Mouse (Mus musculus) myocyte (in vitro differentiated cells): ENCODE measurements around the gene Hoxa13. TPM values are rescaled to one million over a fixed set of nuclear protein-coding genes. Genes with fewer than 3 reads are reported as not detected.

Experiments used
- H3K27me3 ChIP-seq: one replicate; pipeline ENCODE4 v1.6.1; 2011; ENCODE audit not compliant: control insufficient read depth, insufficient read depth, insufficient read length
- H3K36me3 ChIP-seq: one replicate; pipeline ENCODE4 v1.6.1; 2011; ENCODE audit not compliant: control insufficient read depth, insufficient read depth
- H3K4me2 ChIP-seq: one replicate; pipeline ENCODE4 v1.6.1; 2011; ENCODE audit warnings: low read depth, control low read depth
- H3K4me3 ChIP-seq: one replicate; pipeline ENCODE4 v1.5.1; 2011; ENCODE audit warnings: mild to moderate bottlenecking, control low read depth, moderate library complexity
- H3K79me2 ChIP-seq: one replicate; pipeline ENCODE4 v1.6.1; 2011; ENCODE audit not compliant: control insufficient read depth, insufficient read depth
- H3ac ChIP-seq: one replicate; pipeline ENCODE4 v1.6.1; 2011; ENCODE audit not compliant: control insufficient read depth, insufficient read length
- CEBPB ChIP-seq: IDR thresholded peaks from 2 replicates; pipeline ENCODE4 v1.6.1; 2011; ENCODE audit warnings: mild to moderate bottlenecking, moderate library complexity; ENCODE audit not compliant: poor library complexity, insufficient read depth, severe bottlenecking
- E2F4 ChIP-seq: IDR thresholded peaks from one replicate; pipeline ENCODE4 v1.6.1; 2011; ENCODE audit warnings: mild to moderate bottlenecking, control low read depth, moderate library complexity; ENCODE audit not compliant: insufficient read depth
- MAX ChIP-seq: IDR thresholded peaks from one replicate; pipeline ENCODE4 v1.6.1; 2011; ENCODE audit warnings: low read depth, mild to moderate bottlenecking, control low read depth
- MYOD1 ChIP-seq, 3 experiments: IDR thresholded peaks; one replicate each; pipeline ENCODE4 v1.6.1; 2011; ENCODE audit warnings: control low read depth in 2 of 3, low read depth in 2 of 3, mild to moderate bottlenecking in 2 of 3, moderate library complexity in 1 of 3; ENCODE audit not compliant: insufficient read length in 2 of 3, control insufficient read depth in 1 of 3
- MYOG ChIP-seq, 3 experiments: IDR thresholded peaks; one replicate each; pipeline ENCODE4 v1.6.1; 2011; ENCODE audit warnings: control low read depth in 2 of 3, low read depth in 2 of 3, mild to moderate bottlenecking in 2 of 3; ENCODE audit not compliant: insufficient read length in 2 of 3, control insufficient read depth in 1 of 3, insufficient read depth in 1 of 3
- POLR2A ChIP-seq: IDR thresholded peaks from one replicate; pipeline ENCODE4 v1.6.1; 2011; ENCODE audit warnings: low read depth, mild to moderate bottlenecking, control low read depth, moderate library complexity; ENCODE audit not compliant: insufficient read length
- POLR2AphosphoS2 ChIP-seq: IDR thresholded peaks from one replicate; pipeline ENCODE4 v1.6.1; 2011; ENCODE audit warnings: low read depth, control low read depth; ENCODE audit not compliant: insufficient read length
- REST ChIP-seq: IDR thresholded peaks from one replicate; pipeline ENCODE4 v1.6.1; 2011; ENCODE audit warnings: mild to moderate bottlenecking, control low read depth, moderate library complexity; ENCODE audit not compliant: insufficient read depth, insufficient read length
- SRF ChIP-seq: IDR thresholded peaks from one replicate; pipeline ENCODE4 v1.6.1; 2011; ENCODE audit warnings: low read depth; ENCODE audit not compliant: control insufficient read depth, insufficient read length
- TCF12 ChIP-seq: IDR thresholded peaks from one replicate; pipeline ENCODE4 v1.6.1; 2011; ENCODE audit warnings: mild to moderate bottlenecking, control low read depth; ENCODE audit not compliant: poor library complexity, insufficient read depth, severe bottlenecking
- TCF3 ChIP-seq: IDR thresholded peaks from one replicate; pipeline ENCODE4 v1.6.1; 2011; ENCODE audit warnings: low read depth, control low read depth; ENCODE audit not compliant: insufficient read length
- USF1 ChIP-seq: IDR thresholded peaks from one replicate; pipeline ENCODE4 v1.6.1; 2011; ENCODE audit warnings: low read depth, mild to moderate bottlenecking, control low read depth, moderate library complexity
- polyA plus RNA-seq: library from polyadenylated mRNA; unstranded; fragments of >200 nt; fragmentation: generic; extraction: Trizol; gene quantifications from one replicate; pipeline ENCODE4 v1.2.1, GENCODE M21; 2012; ENCODE audit warnings: missing spikeins

Hoxa13 gene
- polyA plus RNA-seq, 1 experiment, result 0.72 TPM

- no peak overlapping the region for H3ac ChIP-seq
- H3K79me2 ChIP-seq, result peaks cover 30% of the 10 kb centered on the region
- no peak for TF ChIP-seq TCF3
- no peak for TF ChIP-seq REST
- no peak for TF ChIP-seq POLR2AphosphoS2
- no peak for TF ChIP-seq USF1
- no peak for TF ChIP-seq POLR2A
- no peak for TF ChIP-seq MYOD1 (IDR thresholded peaks at IDR 0.05; ENCODE audit: control insufficient read depth in 1 of 3, insufficient read length in 2 of 3, low read depth in 2 of 3)
- TF ChIP-seq CEBPB, result no peak
- no peak for TF ChIP-seq E2F4
- no peak for TF ChIP-seq MYOG (IDR thresholded peaks at IDR 0.05; ENCODE audit: control insufficient read depth in 1 of 3, insufficient read depth in 1 of 3, insufficient read length in 2 of 3, low read depth in 2 of 3)
- no peak for TF ChIP-seq TCF12
- no peak for TF ChIP-seq SRF
- TF ChIP-seq MAX, result no peak
- H3K36me3 ChIP-seq, result no peaks in the 10 kb centered on the region
- peak overlapping the region; percentile 88 for H3K4me2 ChIP-seq
- H3K27me3 ChIP-seq, result no peaks in the 10 kb centered on the region
- peak overlapping the region; percentile 89 for H3K4me3 ChIP-seq
Observed at GRCm38 (mm10) chr6:52215070-52215469, 45.6 kb downstream of the Hoxa13 start.

GRCm38 (mm10) chr6:52214271-52214670 is 46.4 kb downstream of the Hoxa13 start:
- no peaks in the 10 kb centered on the region for H3K27me3 ChIP-seq
- H3K4me3 ChIP-seq, result peak overlapping the region; percentile 67
- peak overlapping the region; percentile 97 for H3K4me2 ChIP-seq
- H3K79me2 ChIP-seq, result peaks cover 38% of the 10 kb centered on the region
- no peak overlapping the region for H3ac ChIP-seq
- TF ChIP-seq E2F4 (no peak), TCF3 (no peak), REST (no peak), MYOD1 (IDR thresholded peaks at IDR 0.05; ENCODE audit: control insufficient read depth in 1 of 3, insufficient read length in 2 of 3, low read depth in 2 of 3) (no peak), POLR2A (no peak), CEBPB (no peak), MAX (no peak), MYOG (IDR thresholded peaks at IDR 0.05; ENCODE audit: control insufficient read depth in 1 of 3, insufficient read depth in 1 of 3, insufficient read length in 2 of 3, low read depth in 2 of 3) (no peak), SRF (no peak), USF1 (no peak), POLR2AphosphoS2 (no peak), TCF12 (no peak)
- H3K36me3 ChIP-seq, result no peaks in the 10 kb centered on the region

- H3K27me3 ChIP-seq, result no peaks in the 10 kb centered on the region
Observed at GRCm38 (mm10) chr6:52213119-52213986, 47.3 kb downstream of the Hoxa13 start, which contains the start of the genes Hoxa3 and Gm28308. Gene Hoxa3, minus strand, starts transcription at chr6:52213336. Gene Gm28308, minus strand, starts transcription at chr6:52213339.

GRCm38 (mm10) chr6:52212556-52213118 is 48.0 kb downstream of the Hoxa13 start:
- Histone ChIP-seq H3K79me2 (peaks cover 48% of the 10 kb centered on the region), H3K4me3 (peak overlapping the region; percentile 67), H3ac (peak overlapping the region; percentile 24), H3K36me3 (no peaks in the 10 kb centered on the region), H3K4me2 (peak overlapping the region; percentile 97), H3K27me3 (no peaks in the 10 kb centered on the region)
- TF ChIP-seq POLR2A, result peak; percentile 68
- peak; percentile 57 for TF ChIP-seq POLR2AphosphoS2
- TF ChIP-seq MAX, result no peak
- TF ChIP-seq SRF, result no peak

More at GRCm38 (mm10) chr6:52213119-52213986, 47.3 kb downstream of the Hoxa13 start, which contains the start of the genes Hoxa3 and Gm28308:
- peaks cover 44% of the 10 kb centered on the region for H3K79me2 ChIP-seq
- H3K36me3 ChIP-seq, result no peaks in the 10 kb centered on the region
- TF ChIP-seq E2F4 (no peak), MAX (no peak), TCF12 (no peak), POLR2AphosphoS2 (peak; percentile 89), SRF (no peak), POLR2A (peak; percentile 88), MYOG (IDR thresholded peaks at IDR 0.05; ENCODE audit: control insufficient read depth in 1 of 3, insufficient read depth in 1 of 3, insufficient read length in 2 of 3, low read depth in 2 of 3) (peak in 1 of 3 experiments; percentile 44), REST (peak; percentile 39), CEBPB (no peak), MYOD1 (IDR thresholded peaks at IDR 0.05; ENCODE audit: control insufficient read depth in 1 of 3, insufficient read length in 2 of 3, low read depth in 2 of 3) (peak in 1 of 3 experiments; percentile 53), USF1 (peak; percentile 88), TCF3 (no peak)
- peak within 1 kb of the TSS; percentile 67 for H3K4me3 ChIP-seq
- peak within 1 kb of the TSS; percentile 24 for H3ac ChIP-seq
- peak within 1 kb of the TSS; percentile 97 for H3K4me2 ChIP-seq
